Mouse (Mus musculus): ENCODE data around the gene Spata5.

DNA sequence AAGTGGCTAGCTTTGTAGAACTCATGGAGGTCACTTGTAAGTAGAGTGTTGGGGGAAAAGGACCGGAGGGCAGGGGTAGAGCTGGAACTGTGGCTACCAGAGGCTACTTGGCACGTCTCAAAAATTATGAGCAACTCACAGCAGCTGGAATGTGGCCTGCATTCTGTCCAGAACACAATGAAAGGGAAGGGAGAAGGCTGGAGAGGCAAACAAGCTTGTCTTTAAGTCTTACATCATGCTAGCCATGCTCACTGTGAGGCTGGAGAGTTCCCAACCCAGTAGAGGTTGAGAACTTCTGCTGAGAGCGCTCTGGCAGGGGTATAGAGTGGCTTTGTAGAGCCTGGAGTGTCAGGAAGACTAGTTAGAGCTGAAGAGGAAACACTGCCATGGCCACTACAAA, 22.1 kb upstream of the Spata5 start:
- no peak for TF ChIP-seq CTCF (conservative IDR thresholded peaks at IDR 0.05 in 1 of 2, IDR thresholded peaks at IDR 0.05 in 1 of 2; ENCODE audit: low read depth in 2 of 2, low read length in 2 of 2)
- TF ChIP-seq MAFK (IDR thresholded peaks at IDR 0.05; ENCODE audit: insufficient replicate concordance, low read length): no peak
- TF ChIP-seq MAX (IDR thresholded peaks at IDR 0.05; ENCODE audit: low read length): no peak
- no peak for TF ChIP-seq JUND (conservative IDR thresholded peaks at IDR 0.05; ENCODE audit: low read depth, low read length)
- no peak for TF ChIP-seq MEF2A (IDR thresholded peaks at IDR 0.05; ENCODE audit: borderline replicate concordance, low read depth, low read length)
- TF ChIP-seq USF1 (IDR thresholded peaks at IDR 0.05; ENCODE audit: low read depth, low read length): no peak
- no peak for TF ChIP-seq TCF12 (IDR thresholded peaks at IDR 0.05; ENCODE audit: low read depth, low read length)
